Mouse (Mus musculus) heart, embryonic 15.5 days (tissue): Measurements from ENCODE around the gene Esrra. TPM values are rescaled to one million over a fixed set of nuclear protein-coding genes. Genes with fewer than 3 reads are reported as not detected.

Experiments used
- microRNA-seq: library from miRNA; unstranded; fragments of <30 nt; microRNA quantifications from one replicate; pipeline ENCODE4, GENCODE M21; 2016
- polyA plus RNA-seq: library from polyadenylated mRNA; unstranded; fragments of >200 nt; fragmentation: Nextera tagmentation; extraction: Ambion mirVana; gene quantifications from 2 replicates; pipeline ENCODE4 v1.2.1, GENCODE M21; 2015

Gene Esrra
- polyA plus RNA-seq, 1 experiment from 2014 or later = 36.9 TPM

Small RNAs within 50 kb of the gene (microRNA-seq; reads per million reads assigned to microRNA genes)
- 2.5 reads per million, percentile 7 among the genes with 10 or more reads in this experiment for gene Mir6990

Other genes starting within 250 kb of the Esrra start
- 15.3 and 20.4 TPM in 2 replicates for gene Rps6ka4, start 81.2 kb downstream of the Esrra start, polyA plus RNA-seq
- gene Ccdc88b, start 63.6 kb downstream of the Esrra start, polyA plus RNA-seq = 0.68 and 1.3 TPM in 2 replicates
- 72.8 and 80.1 TPM in 2 replicates for gene Trmt112, start 12.1 kb downstream of the Esrra start, polyA plus RNA-seq
- gene Prdx5, start 11.7 kb downstream of the Esrra start, polyA plus RNA-seq = 302 and 344 TPM in 2 replicates
- gene Catsperz, start 3.6 kb upstream of the Esrra start, polyA plus RNA-seq = 1.9 and 3.4 TPM in 2 replicates
- 0.14 and 1.1 TPM in 2 replicates for gene Kcnk4, start 12.7 kb upstream of the Esrra start, polyA plus RNA-seq
- 55.6 and 58.1 TPM in 2 replicates for gene Bad, start 20.0 kb upstream of the Esrra start, polyA plus RNA-seq
- 20.8 and 27.7 TPM in 2 replicates for gene Gpr137, start 20.7 kb upstream of the Esrra start, polyA plus RNA-seq
- gene Ppp1r14b, start 53.2 kb upstream of the Esrra start, polyA plus RNA-seq = 136 and 138 TPM in 2 replicates
- gene Plcb3, start 54.7 kb upstream of the Esrra start, polyA plus RNA-seq = 16.4 and 25.3 TPM in 2 replicates
- gene Fkbp2, start 58.7 kb upstream of the Esrra start, polyA plus RNA-seq = 77.0 and 91.2 TPM in 2 replicates
- 133 and 149 TPM in 2 replicates for gene Vegfb, start 65.8 kb upstream of the Esrra start, polyA plus RNA-seq
- 37.9 and 39.1 TPM in 2 replicates for gene Dnajc4, start 70.8 kb upstream of the Esrra start, polyA plus RNA-seq
- gene Nudt22, start 74.3 kb upstream of the Esrra start, polyA plus RNA-seq = 29.9 TPM in 2 replicates
- gene Trpt1, start 74.3 kb upstream of the Esrra start, polyA plus RNA-seq = 17.4 and 18.0 TPM in 2 replicates
- gene Fermt3, start 97.7 kb upstream of the Esrra start, polyA plus RNA-seq = 6.5 and 18.3 TPM in 2 replicates
- gene Stip1, start 118.2 kb upstream of the Esrra start, polyA plus RNA-seq = 168 and 203 TPM in 2 replicates
- gene Macrod1, start 135.0 kb upstream of the Esrra start, polyA plus RNA-seq = 49.1 and 57.6 TPM in 2 replicates
- 1.3 and 2.5 TPM in 2 replicates for gene Flrt1, start 183.9 kb upstream of the Esrra start, polyA plus RNA-seq